Comparison of ENCODE assay signal across 18 mouse cellular contexts in the genomic region with DNA sequence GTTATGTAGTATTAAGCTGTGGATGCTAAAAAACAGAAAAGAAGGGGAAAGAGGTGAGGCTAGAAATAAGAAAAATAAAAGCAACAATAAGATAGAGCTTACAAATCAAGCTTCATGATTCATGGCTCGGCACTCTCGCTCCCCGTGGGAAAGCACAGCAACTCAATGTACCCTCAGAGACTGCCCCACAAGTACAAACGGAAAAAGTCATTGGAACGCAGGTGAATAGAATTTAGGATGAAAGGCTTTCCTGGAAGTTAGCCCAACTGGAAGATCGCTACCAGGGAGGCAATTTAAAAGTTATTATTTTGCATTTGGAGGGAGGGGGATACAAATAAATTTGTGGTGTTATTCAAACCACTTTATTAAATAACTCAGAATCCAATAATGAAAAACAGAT.
"Had no signal": no experiment of that assay in that cellular context is flagged by ENCODE, and none has a peak within 500 bp of the region (broad histone marks: within the 10 kb centered on the region; RNA-seq: fewer than 3 reads in every experiment).

No protein-coding gene starts in this region.

- H3K36me3 ChIP-seq: midbrain, embryonic 10.5 days; midbrain, embryonic 12.5 days; neural tube, embryonic 13.5 days; neural tube, embryonic 15.5 days had no signal

- ATAC-seq: midbrain, embryonic 16.5 days had no signal

- H3K9me3 ChIP-seq: midbrain, embryonic 10.5 days; midbrain, embryonic 12.5 days; neural tube, embryonic 13.5 days; neural tube, embryonic 15.5 days had no signal

- H3K9ac ChIP-seq: lung, embryonic 14.5 days; midbrain, embryonic 12.5 days; neural tube, embryonic 13.5 days; neural tube, embryonic 15.5 days had no signal

- H3K27ac ChIP-seq: midbrain, embryonic 10.5 days; neural tube, embryonic 13.5 days; neural tube, embryonic 15.5 days had no signal

- DNase-seq: lung, adult 18-20 months; lung, embryonic 14.5 days; lung, postnatal 10 days; lung, postnatal 4 days; retina, postnatal 1 day; right cerebral cortex, adult 18-20 months; right cerebral cortex, postnatal 25 days; right cerebral cortex, postnatal 4 days; spleen, adult 18-20 months; thymus, adult 2 months; thymus, postnatal 25 days; thymus, postnatal 4 days had no signal

- H3K4me3 ChIP-seq: midbrain, embryonic 10.5 days; midbrain, embryonic 12.5 days; myocyte; neural tube, embryonic 13.5 days; neural tube, embryonic 15.5 days had no signal

- H3K4me2 ChIP-seq: lung, embryonic 14.5 days; midbrain, embryonic 12.5 days; neural tube, embryonic 13.5 days; neural tube, embryonic 15.5 days had no signal

- H3K27me3 ChIP-seq: midbrain, embryonic 12.5 days; neural tube, embryonic 13.5 days; neural tube, embryonic 15.5 days had no signal

- H3K4me1 ChIP-seq: midbrain, embryonic 12.5 days had no signal
